Mouse (Mus musculus) layer of hippocampus, adult 11-12 months (tissue): ENCODE results near the gene Tab1.

Source experiments
- DNase-seq: peaks from one replicate; pipeline ENCODE4 v3.0.0; 2022; ENCODE audit warnings: low spot score

The Tab1 gene

DNA sequence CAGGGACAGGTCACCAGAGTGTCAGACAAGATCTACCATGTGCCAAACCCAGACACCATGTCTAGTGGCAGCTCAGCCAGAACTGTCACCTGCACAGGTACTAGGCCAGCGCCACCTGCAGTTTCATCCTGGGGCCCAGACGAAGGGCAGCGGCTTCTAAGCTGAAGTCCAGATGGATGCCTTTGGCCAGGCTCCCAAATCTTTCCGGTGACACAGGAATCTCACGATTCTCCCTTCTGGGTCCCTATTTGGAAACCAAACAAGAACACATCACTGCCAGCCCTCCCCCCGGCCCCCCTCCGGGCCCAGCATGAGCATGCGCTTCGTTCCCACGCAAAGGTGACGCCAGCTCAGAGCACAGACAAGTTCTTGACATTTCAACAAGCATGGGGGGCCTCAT, 30.3 kb downstream of the Tab1 start:
- DNase-seq, result peak; percentile 64

GRCm38 (mm10) chr15:80163716-80164115, 30.8 kb downstream of the Tab1 start:
- DNase-seq, result no peak

DNA sequence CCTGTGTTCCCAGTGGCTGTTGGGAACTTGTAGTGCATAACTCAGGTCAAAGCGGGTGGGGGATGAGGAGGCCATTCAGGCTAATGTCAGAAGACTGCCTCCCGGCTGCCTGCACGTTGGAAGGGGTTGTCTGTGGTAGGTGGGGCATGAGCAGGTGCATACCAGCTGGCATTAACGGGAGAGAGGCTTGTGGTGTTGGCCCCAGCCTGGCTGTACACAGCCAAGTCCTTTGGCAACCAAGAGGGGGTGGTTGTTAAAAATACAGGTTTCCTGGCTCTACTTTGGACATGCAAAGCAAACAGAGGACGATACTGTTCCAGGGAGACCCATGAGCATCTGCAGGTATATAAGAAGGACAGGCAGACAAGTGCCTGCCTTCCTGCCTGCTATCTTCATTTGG, 32.5 kb downstream of the Tab1 start:
- no peak for DNase-seq

DNA sequence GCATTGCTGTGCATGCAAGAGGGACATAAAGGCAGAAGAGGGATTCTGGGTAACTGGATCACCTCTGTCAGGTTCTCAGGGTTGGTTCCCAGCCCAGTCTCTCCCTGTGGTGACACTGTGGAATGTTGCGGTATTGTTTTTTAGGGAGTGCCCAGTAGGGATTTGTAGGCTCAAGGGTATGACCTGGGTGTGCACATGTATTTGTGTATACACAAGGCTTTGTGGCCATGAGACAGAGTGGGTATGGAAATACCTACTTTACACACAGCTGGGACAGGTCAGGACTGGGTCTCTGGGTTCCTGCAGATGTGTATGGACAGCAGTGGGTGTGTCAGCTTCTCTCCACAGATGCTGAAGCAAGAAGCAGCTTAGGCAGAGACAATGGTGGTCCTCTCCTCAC, 36.6 kb downstream of the Tab1 start:
- DNase-seq, result no peak

DNA sequence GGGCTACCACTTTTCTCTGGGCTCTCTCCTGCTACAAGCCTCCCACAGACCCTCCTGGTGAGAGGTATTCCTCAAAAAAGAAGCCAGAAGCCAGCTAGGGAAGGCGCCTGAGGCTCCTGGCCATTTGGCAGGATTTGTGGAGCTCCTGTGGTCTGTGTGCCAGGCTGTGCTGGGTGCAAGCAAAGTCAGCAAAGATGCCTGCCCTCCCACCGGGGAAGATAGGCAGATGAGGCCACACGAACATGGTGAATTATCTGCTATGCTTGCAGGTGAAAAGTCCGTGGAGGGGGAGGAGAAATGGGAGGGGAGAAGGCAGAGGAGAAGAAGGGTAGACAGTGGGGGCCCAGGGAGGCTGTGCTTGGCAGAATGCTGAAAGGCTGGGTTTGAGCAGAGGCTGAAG, 37.4 kb downstream of the Tab1 start:
- no peak for DNase-seq

DNA sequence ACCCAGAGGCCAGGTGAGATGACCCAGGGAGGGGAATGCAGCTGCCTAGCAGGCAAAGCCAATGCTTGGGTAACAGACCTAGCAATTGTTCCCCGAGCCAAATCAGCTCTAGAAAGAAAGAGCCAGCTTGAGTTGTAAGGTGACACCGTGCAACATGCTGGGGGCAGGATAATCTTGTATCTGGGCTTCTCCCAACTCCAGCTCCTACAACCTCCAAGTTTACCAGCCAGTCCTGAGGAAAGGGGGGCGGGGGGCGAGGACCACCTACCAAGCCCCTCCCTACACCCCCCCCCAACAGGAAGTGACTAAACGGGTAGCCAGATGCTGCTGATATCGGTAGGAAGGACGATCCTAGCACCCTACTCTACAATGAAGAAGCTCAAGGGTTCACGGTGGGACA, 38.4 kb downstream of the Tab1 start:
- DNase-seq, result no peak

DNA sequence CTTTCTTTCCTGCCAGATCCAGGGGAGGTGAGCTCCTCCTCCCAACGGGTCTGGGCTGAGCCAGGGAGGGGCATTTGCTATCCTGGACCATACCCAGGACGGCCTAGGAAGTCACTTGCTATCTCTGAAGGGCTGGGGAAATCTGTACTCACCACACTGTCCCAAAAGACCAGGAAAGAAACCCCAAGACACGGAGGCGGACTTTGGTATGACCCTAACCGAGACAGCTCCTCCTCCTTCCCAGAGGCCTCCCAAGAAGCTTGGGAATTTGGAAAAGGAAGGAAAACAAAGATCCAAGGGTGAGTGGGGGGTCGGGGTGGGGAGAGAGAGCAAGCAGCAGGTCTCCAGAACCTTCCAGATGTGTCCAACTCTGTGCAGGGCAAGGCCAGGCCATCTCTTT, 38.9 kb downstream of the Tab1 start:
- DNase-seq, result no peak

GRCm38 (mm10) chr15:80173001-80173771, 40.3 kb downstream of the Tab1 start, which contains the start of gene Mgat3:
TSS of gene Mgat3 (plus strand) at chr15:80173721.
- peak; percentile 59 for DNase-seq

- DNase-seq, result peak; percentile 52
These were observed 41.1 kb downstream of the Tab1 start for GRCm38 (mm10) chr15:80173781-80174597.

DNA sequence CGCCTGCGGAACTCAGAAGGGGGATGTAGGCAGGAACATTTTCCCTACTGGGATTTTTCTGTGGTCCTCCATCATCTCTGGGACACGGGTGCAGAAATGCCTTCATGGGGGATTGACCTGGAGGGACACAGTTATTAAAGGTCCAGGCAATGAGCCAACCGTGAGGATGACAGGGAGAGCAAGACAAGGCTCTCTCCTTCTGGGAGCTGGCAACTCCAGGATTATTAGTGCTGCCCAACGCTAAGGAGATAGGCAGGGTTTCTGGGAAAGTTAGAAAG, 41.6 kb downstream of the Tab1 start:
- no peak for DNase-seq

GRCm38 (mm10) chr15:80175316-80175715, 42.4 kb downstream of the Tab1 start:
- DNase-seq, result no peak

DNA sequence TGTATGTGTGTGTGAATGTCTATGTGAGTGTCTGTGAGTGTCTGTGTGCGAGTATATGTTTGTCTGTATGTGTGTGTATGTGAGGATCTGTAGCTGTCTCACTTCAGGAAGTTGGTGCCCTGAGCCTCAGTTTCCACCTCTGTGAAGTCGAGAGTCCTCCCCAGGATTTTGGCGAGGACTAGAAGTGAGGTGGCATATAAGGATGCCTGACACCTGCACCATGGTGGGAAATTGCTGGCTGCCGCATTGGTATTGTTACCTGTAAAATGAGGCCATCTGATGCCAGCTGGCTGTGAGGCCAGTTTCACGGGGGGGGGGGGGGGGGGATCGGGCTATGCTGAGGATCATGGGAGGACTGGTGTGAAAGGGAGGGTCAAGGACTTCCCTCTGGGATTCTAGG, 42.8 kb downstream of the Tab1 start:
- DNase-seq, result no peak

DNA sequence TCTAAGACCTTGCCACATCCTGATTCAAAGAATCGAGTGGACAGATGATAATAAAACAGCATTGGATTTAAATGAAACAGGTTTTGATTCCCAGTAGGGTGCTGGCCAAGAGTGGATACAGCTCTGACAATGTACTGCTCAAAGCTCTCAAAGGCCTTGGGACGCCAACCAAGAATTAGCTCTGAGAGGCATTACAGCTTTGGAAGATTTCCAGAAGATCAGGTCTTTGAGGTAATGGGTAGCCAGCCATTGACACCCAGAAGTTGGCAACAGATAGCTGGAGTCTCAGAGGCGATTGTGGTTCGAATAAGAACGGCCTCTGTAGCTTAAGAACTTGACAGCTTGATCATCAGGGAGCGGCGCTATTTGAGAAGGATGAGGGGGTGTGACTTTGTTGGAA, 48.6 kb downstream of the Tab1 start:
- no peak for DNase-seq

- no peak for DNase-seq
These were observed 49.3 kb downstream of the Tab1 start for GRCm38 (mm10) chr15:80182072-80182700.

- no peak for DNase-seq
These were observed 56.0 kb downstream of the Tab1 start for GRCm38 (mm10) chr15:80188927-80189326.

DNA sequence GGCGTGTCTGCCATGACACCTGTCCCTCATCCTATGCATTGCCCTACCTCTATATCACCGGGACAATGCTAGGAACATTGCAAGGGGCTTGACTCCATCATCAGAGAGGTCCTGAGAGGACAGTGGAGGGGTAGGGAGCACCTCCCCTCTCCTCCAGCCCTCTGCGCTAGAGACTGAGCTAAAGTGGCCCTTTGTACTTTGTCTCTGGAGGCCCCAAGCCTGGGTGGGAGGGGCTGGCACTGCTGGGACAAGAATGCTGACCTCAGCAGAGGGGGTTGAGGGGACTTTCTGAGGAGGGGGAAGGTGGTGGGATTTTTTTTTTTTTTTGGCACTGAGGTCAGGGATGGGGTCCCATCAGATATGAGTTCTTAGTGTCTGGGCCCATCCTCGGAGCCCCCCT, 57.1 kb downstream of the Tab1 start:
- DNase-seq, result no peak

DNA sequence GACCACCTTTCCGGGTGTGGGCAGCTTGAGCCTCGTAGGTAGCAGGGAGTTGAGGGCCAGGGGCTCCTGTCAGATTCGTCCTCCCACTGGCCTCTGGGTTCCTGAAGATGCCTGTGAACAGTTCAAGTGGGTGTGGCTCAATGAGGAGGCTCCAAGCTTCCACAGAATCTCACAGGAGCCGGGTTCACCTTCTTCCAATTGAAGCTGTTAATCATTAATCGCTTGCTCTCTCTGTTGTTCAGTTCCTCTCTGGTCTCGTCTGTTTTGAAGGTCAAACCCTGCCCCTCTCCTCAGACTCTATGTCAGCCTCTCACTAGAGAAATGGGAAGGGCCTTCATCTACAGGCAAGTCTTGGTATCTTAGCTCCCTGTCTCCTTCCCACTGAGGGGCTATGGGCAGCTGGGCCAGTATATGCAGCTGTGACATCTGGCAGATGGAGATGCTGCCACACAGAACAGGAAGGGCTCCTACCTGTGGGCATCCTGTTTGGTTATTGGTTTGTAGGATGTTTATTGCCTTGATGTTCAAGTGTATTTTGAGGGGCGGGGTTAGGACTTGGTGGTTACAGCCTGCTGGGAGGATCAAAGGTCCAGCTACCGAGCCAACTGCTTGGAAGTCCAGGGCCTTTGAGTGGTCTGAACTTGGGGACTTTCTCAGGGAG, 58.8 kb downstream of the Tab1 start:
- no peak for DNase-seq

GRCm38 (mm10) chr15:80192246-80192585, 59.3 kb downstream of the Tab1 start:
- DNase-seq, result no peak

DNA sequence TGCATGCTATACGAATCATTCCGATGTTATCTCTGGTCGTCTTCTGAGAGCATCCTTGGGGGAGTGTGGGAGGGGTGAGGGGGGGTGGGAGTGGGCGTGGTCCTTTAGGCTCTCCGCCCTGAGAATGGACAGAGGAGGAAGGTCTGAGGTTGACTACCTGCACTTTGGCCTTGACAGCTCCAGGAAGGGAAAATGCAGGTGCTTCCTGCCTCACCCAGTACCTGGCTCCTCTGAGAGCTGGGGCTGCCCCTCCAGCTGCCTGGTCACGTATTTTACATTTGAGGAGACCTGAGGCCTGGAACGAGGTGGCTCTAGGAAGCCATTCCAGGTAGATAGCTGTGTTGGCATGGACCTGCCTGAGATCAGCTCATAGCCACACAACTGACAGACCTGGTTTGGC, 59.9 kb downstream of the Tab1 start:
- no peak for DNase-seq

- DNase-seq, result no peak
These were observed 66.6 kb downstream of the Tab1 start for GRCm38 (mm10) chr15:80199556-80199955.

DNA sequence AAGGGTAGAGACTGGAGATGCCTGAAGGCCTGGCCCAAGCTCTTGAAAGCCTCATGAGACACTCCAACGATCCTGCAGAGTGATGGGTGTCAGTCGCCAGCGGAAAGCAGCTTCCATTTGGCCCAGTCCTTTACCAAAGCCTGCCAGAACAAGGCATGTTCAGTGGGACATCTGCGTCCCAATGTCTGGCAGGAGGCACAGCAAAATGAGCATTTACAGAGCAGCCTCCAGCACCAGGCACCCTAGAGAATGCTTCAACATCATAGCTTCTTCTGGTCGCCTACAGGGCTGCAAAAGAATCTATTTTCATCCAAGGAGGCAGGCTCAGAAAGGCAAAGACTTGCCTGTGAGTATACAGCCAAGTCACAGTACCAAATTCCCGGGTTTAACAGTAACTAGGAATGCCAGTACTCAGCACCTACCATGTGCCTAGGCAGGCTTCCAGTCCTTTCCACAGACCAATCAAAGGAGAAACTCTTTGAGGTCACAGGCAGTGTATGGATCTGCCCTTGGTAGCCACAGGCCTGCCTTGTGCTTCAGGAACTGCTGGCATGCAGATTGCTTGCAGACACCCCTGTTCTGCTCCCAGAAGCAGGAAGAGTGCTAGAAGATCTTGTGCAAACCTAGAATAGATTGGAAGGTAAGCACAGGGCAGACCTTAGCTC, 69.3 kb downstream of the Tab1 start:
- peak; percentile 73 for DNase-seq

DNA sequence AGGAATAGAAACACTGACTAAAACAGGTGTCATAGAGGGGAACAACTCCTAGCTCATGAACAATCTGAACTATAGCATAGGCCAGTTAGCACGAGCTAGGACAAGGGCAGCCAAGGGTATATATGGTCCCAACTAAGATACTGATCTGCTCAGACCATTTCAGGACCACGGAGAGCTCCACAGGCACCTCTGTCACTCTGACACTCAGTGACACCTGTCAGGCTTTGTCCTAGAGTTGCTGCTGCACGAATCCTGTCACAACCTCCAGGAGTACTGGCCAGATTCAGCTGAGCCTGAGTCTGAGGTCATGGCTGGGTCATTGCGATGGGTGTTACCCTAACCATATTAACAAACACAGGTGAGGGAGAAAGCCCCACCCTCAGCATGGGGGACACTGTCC, 70.5 kb downstream of the Tab1 start:
- no peak for DNase-seq
